Mouse (Mus musculus) stomach, postnatal 0 days (tissue): ENCODE measurements at regions not wholly inside any gene's neighbourhood (a gene's known extent, or its start where the extent isn't known, plus 50 kb on each side); places are given as distances from the start of the nearest gene placed in this dataset.

Experiments used
- CTCF ChIP-seq: IDR thresholded peaks from 2 replicates; pipeline ENCODE4 v1.5.1; 2016; ENCODE audit warnings: antibody characterized with exemption, low read depth, mild to moderate bottlenecking, moderate library complexity
- EP300 ChIP-seq: optimal IDR thresholded peaks from 2 replicates; pipeline ENCODE3; 2016; ENCODE audit warnings: antibody characterized with exemption

DNA sequence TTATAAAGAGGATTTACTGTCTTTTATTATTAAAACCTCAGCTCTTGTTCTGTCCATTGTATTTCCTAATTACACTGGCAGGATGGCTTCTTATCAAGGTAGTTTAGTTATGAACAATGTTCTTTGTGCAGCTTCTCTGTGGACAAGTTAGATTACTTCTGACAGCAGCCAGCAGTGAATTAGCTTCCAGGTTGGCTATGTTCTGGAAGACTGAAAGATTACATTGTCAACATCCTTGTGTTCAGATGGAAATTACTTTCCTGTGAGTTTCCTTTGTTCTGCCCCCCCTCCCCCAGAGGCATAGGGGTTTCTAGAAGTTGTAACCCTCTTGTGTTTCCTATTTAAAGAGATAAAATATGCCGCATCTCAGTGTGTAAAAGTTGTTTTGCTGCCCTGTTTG is 846.1 kb downstream of the Car8 start:
- TF ChIP-seq CTCF (no peak), EP300 (no peak)
